Mouse (Mus musculus) urinary bladder, postnatal 14 days (tissue): ENCODE measurements around the gene Rabep1.

Experiments used
- DNase-seq: peaks from one replicate; pipeline ENCODE4 v3.0.0; 2021; ENCODE audit warnings: low spot score

Gene Rabep1

GRCm38 (mm10) chr11:70973947-70974346 is 129.4 kb downstream of the Rabep1 start:
- no peak for DNase-seq

- DNase-seq, result no peak
Measured at GRCm38 (mm10) chr11:70975193-70975592, 130.6 kb downstream of the Rabep1 start.

- DNase-seq, result no peak
Measured at GRCm38 (mm10) chr11:70977293-70977692, 132.7 kb downstream of the Rabep1 start.

- DNase-seq, result no peak
Measured at GRCm38 (mm10) chr11:70980232-70980631, 135.7 kb downstream of the Rabep1 start.

- no peak for DNase-seq
Measured at GRCm38 (mm10) chr11:70980751-70981510, 136.4 kb downstream of the Rabep1 start.

GRCm38 (mm10) chr11:70982030-70982429 is 137.5 kb downstream of the Rabep1 start:
- DNase-seq, result no peak

GRCm38 (mm10) chr11:70982557-70983228 is 138.1 kb downstream of the Rabep1 start, which contains the start of gene C1qbp:
C1qbp (minus strand) TSS chr11:70983026.
- peak; percentile 96 for DNase-seq
